Mouse (Mus musculus) kidney, adult 2 months (tissue): ENCODE measurements around the gene Prpf3.

Experiments
- CTCF ChIP-seq: fragments of 200-500 bp; conservative IDR thresholded peaks from 2 replicates; pipeline ENCODE4 v1.5.1; 2011; ENCODE audit warnings: low read depth, mild to moderate bottlenecking, control low read depth, low read length, moderate library complexity, mixed read lengths; ENCODE audit not compliant: insufficient read depth, insufficient read length
- POLR2A ChIP-seq: fragments of 200-500 bp; IDR thresholded peaks from one replicate; pipeline ENCODE4 v1.6.1; 2011; ENCODE audit warnings: low read depth, low read length, control low read depth

DNA sequence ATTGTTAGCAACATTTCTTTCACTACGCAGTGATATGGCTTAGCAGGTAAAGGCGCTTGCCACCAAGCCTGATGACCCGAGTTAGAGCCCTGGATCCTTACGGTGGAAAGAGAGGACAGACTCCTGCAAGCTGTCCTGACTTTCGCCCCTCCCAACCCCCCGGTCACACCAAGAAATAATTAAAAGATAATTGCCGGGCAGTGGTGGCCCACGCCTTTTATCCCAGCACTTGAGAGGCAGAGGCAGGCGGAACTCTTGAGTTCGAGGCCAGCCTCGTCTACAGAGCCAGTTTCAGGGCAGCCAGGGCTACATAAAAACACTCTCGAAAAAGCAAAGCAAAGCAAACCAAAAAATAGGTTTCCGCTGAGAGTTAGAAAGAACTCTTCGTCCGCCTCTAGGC, 15.3 kb upstream of the Prpf3 start:
- TF ChIP-seq POLR2A (no peak), CTCF (no peak)
